Mouse (Mus musculus) neural tube, embryonic 11.5 days (tissue): ENCODE results near the gene Lpp. TPM values are rescaled to one million over a fixed set of nuclear protein-coding genes. Genes with fewer than 3 reads are reported as not detected.

ENCODE experiments used
- ATAC-seq: fragments of 200-750 bp; cut with Nextera tagmentation; 2 replicates; pipeline ENCODE4 v1.8.0; 2017; ENCODE audit warnings: moderate number of reproducible peaks, mild to moderate bottlenecking, moderate TSS enrichment, moderate library complexity; ENCODE audit not compliant: insufficient read depth, low FRiP score, low TSS enrichment
- DNase-seq: peaks from one replicate; pipeline ENCODE4 v3.0.0-alpha.2; 2015; ENCODE audit warnings: low spot score
- H3K27ac ChIP-seq: fragments of 300-500 bp; sonication (generic); 2 replicates; pipeline ENCODE4 v1.5.1; 2014; ENCODE audit warnings: low read depth, mild to moderate bottlenecking, low read length
- H3K27me3 ChIP-seq: fragments of 300-500 bp; sonication (generic); 2 replicates; pipeline ENCODE4 v1.6.1; 2014; ENCODE audit warnings: mild to moderate bottlenecking, low read length, mixed read lengths; ENCODE audit not compliant: control insufficient read depth, insufficient read depth
- H3K36me3 ChIP-seq: fragments of 300-500 bp; sonication (generic); 2 replicates; pipeline ENCODE4 v1.6.1; 2014; ENCODE audit warnings: mild to moderate bottlenecking, low read length, moderate library complexity, mixed read lengths; ENCODE audit not compliant: control insufficient read depth, insufficient read depth
- H3K4me1 ChIP-seq: fragments of 300-500 bp; sonication (generic); 2 replicates; pipeline ENCODE4 v1.6.1; 2014; ENCODE audit warnings: low read length, mixed read lengths; ENCODE audit not compliant: control insufficient read depth, insufficient read depth
- H3K4me2 ChIP-seq: fragments of 300-500 bp; sonication (generic); 2 replicates; pipeline ENCODE4 v1.6.1; 2014; ENCODE audit warnings: low read depth, mild to moderate bottlenecking, moderate library complexity
- H3K4me3 ChIP-seq: fragments of 300-500 bp; sonication (generic); 2 replicates; pipeline ENCODE4 v1.5.1; 2014; ENCODE audit warnings: low read depth, low read length
- H3K9ac ChIP-seq: fragments of 300-500 bp; sonication (generic); 2 replicates; pipeline ENCODE4 v1.6.1; 2014; ENCODE audit warnings: mild to moderate bottlenecking, low read length
- H3K9me3 ChIP-seq: fragments of 300-500 bp; sonication (generic); 2 replicates; pipeline ENCODE4 v1.6.1; 2016; ENCODE audit warnings: low read length; ENCODE audit not compliant: control insufficient read depth
- WGBS: fragments of 180-500 bp; shearing (Covaris S2); extraction: QIAGEN DNeasy Blood & Tissue Kit; methylation state at CpG from one replicate; pipeline ENCODE4 v1.1.7; 2014; 5-methylcytosine and 5-hydroxymethylcytosine counted together
- polyA plus RNA-seq: library from polyadenylated mRNA; unstranded; fragments of >200 nt; fragmentation: Nextera tagmentation; extraction: Ambion mirVana; gene quantifications from 2 replicates; pipeline ENCODE4 v1.2.1, GENCODE M21; 2014

Lpp gene
- polyA plus RNA-seq, 1 experiment from 2014 or later, result 21.7 TPM

DNA sequence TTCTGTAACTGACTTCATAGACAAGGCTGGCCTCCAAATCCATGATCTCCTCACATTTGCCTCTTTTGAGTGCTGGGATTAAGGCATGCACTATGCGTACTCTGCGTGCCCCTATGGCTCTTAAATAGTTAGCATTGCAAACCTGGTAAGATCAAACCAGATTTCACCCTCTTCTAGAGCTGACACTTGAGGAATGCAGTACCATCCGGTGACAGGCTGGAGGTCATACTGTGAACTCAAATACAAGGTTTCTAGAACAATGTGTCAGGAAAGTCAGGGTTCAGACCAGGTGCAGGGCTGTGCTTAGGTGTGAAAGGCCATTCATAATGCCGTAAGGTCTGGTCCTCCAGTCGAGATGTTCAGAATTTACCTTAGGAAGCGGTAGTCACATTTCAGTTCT is 18.0 kb downstream of the Lpp start:
- Histone ChIP-seq H3K4me2 (no peak overlapping the region), H3K4me1 (no peaks in the 10 kb centered on the region), H3K36me3 (no peaks in the 10 kb centered on the region), H3K9me3 (no peaks in the 10 kb centered on the region), H3K27ac (no peak overlapping the region), H3K27me3 (no peaks in the 10 kb centered on the region), H3K9ac (no peak overlapping the region), H3K4me3 (no peak overlapping the region)
- ATAC-seq (no peak), DNase-seq (no peak)
- WGBS, result 93% methylated on average over 6 of the region's 6 CpGs

DNA sequence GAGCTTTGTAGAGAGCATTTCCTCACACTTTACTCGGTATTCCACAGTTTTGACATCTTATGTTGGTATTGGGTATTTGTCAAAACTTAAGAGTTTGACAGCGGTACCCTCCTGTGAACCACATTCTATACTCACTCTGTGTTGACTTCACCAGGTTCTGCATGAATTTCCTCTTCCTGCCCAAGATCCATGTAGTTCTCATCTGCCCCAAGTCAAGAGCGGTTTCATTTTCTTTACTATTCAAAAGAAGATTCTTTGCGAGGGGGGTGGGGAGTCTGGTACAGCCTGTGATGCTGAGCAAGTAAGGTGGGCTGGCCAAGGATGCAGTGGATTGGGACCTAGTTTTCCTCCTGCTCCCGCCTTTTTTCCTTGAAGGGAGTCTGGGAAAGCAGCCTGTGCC is 18.9 kb downstream of the Lpp start:
- Histone ChIP-seq H3K4me3 (no peak overlapping the region), H3K9me3 (no peaks in the 10 kb centered on the region), H3K27ac (no peak overlapping the region), H3K27me3 (no peaks in the 10 kb centered on the region), H3K4me1 (no peaks in the 10 kb centered on the region), H3K36me3 (no peaks in the 10 kb centered on the region), H3K4me2 (no peak overlapping the region), H3K9ac (no peak overlapping the region)
- DNase-seq (no peak), ATAC-seq (no peak)
- 93% methylated on average over 5 of the region's 5 CpGs for WGBS

DNA sequence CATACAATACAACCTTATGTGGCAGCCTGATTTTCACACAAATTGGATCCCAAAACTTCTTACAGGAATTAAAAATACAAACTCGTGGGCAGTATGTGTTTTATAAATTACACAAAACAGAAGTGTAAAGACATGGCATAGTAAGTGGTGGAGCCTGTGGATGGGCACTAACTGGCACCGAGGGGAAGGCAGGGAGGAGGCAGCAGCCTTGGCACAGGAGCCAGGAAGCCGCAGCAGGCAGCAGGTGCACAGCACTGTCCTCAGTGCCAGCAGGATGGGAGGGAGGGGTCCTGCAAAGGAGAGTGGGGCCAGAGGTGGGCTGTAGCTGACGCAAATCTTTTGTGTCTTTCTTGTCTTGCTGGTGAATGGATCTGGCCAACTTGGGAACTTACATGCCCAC is 19.8 kb downstream of the Lpp start:
- H3K4me2 ChIP-seq, result no peak overlapping the region
- H3K36me3 ChIP-seq, result no peaks in the 10 kb centered on the region
- H3K9ac ChIP-seq, result no peak overlapping the region
- H3K27me3 ChIP-seq, result no peaks in the 10 kb centered on the region
- WGBS, result 89% methylated on average over 4 of the region's 4 CpGs
- no peaks in the 10 kb centered on the region for H3K9me3 ChIP-seq
- no peak overlapping the region for H3K27ac ChIP-seq
- no peaks in the 10 kb centered on the region for H3K4me1 ChIP-seq
- H3K4me3 ChIP-seq, result no peak overlapping the region
- no peak for DNase-seq
- ATAC-seq, result no peak

DNA sequence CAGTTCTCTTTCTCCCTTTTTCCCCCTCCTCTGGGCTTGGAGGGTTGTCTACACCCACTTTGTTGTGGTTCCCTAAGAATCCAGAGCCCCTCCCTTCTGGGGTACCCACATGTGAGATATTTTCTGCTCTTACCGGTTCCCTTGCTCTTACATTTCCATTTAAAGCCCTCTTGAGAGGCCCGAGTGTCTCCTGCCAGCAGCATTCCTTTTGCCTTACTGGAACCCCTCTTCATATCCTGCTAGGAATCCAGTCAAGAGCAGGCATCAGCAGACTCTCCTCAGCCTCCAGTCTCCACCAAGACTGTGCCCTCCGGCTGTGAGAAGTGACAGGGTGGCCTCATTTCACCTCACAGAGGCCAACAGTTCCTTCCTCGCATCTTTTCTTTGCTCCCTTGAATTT is 24.7 kb downstream of the Lpp start:
- Histone ChIP-seq H3K4me1 (no peaks in the 10 kb centered on the region), H3K27ac (no peak overlapping the region), H3K36me3 (no peaks in the 10 kb centered on the region), H3K4me3 (no peak overlapping the region), H3K4me2 (no peak overlapping the region), H3K9ac (no peak overlapping the region), H3K9me3 (no peaks in the 10 kb centered on the region), H3K27me3 (no peaks in the 10 kb centered on the region)
- no peak for ATAC-seq
- WGBS, result 76% methylated on average over 4 of the region's 4 CpGs
- DNase-seq, result no peak

DNA sequence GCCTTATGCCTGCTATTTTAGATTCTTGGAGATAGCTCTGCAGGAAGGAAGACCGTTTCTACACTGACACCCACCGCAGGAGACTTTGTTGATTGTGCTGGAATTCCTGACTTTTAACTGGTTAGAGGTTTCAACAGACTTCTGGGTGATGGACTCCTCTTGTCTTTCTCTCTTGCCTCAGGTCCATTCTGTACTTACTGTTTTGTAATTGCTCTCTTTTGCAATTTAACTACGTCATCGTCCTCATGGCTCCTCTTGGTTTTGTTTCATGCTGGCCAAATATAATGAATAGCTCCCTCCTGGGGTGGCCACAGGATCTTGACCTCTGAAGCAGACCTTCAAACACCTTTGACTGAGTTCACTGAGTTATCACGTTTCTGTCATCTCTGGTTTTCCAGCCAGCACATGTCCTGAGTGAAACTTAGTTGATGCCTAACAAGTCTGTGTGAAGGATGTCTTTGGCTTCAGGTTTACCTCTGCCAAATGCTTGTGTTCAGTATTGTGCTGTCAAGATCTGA is 27.4 kb downstream of the Lpp start:
- no peak overlapping the region for H3K4me2 ChIP-seq
- no peak overlapping the region for H3K9ac ChIP-seq
- ATAC-seq, result no peak
- no peak overlapping the region for H3K4me3 ChIP-seq
- H3K9me3 ChIP-seq, result no peaks in the 10 kb centered on the region
- no peaks in the 10 kb centered on the region for H3K27me3 ChIP-seq
- 64% methylated on average over 5 of the region's 5 CpGs for WGBS
- H3K4me1 ChIP-seq, result no peaks in the 10 kb centered on the region
- DNase-seq, result no peak
- H3K36me3 ChIP-seq, result no peaks in the 10 kb centered on the region
- no peak overlapping the region for H3K27ac ChIP-seq

DNA sequence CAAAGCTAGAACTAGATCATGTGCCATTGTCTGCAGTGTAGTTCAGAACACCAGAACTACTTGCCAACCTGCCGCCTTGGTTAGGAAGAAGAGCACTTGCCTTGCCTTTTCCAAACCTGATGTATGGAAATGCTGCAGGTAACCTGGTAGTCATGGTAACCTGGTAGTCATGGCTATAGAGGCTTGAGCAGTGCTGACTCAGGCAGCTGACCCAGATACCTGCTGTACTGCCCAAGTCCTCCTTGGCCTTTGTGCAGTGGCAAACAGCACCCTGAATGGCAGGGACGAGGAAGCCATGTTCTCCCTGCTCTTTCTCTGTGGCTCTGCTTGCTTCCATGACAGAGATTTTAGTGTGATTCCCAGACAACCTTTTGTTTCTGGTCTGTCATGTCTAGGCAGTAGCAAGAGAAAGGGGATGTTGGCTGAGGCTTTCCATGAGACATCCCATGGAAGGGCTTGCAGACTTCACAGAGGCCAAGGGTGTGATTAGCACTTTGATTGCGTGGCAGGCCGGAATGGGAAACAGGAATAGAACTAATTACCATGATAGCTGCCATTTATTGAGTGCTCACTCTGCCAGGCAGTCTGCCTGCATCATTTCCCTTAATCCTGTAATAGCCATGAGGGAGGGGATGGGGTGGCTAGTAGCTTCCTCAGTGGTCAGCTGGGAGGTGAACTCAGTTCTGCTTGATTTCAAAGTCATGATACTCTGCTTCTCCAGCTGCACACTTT is 28.5 kb downstream of the Lpp start:
- Histone ChIP-seq H3K36me3 (no peaks in the 10 kb centered on the region), H3K9ac (no peak overlapping the region), H3K4me3 (no peak overlapping the region), H3K9me3 (no peaks in the 10 kb centered on the region), H3K4me2 (no peak overlapping the region), H3K4me1 (no peaks in the 10 kb centered on the region), H3K27me3 (no peaks in the 10 kb centered on the region), H3K27ac (no peak overlapping the region)
- ATAC-seq, result no peak
- WGBS, result 78% methylated on average over 4 of the region's 4 CpGs
- DNase-seq, result no peak

DNA sequence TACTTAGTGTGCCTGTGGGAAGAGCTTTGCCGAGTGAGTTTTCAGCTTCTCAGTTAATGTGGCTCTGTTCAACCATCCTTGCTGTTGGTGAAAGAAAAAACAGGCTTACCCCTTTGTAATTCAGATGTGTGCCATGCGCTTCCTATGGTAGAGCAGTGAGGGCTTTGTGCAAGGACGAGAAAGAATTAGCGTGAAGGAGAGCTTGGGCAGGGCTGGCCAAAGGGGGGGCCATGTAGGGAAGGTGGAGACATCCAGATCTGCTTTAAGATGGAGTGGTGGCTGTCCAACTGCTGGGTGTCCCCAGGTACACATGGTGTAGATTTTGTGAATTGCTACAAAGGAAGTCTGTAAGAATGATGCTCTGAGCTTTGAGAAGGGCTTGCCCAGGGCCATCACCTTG is 29.9 kb downstream of the Lpp start:
- Histone ChIP-seq H3K27ac (no peak overlapping the region), H3K4me2 (no peak overlapping the region), H3K9me3 (no peaks in the 10 kb centered on the region), H3K4me3 (no peak overlapping the region), H3K9ac (no peak overlapping the region), H3K4me1 (no peaks in the 10 kb centered on the region), H3K36me3 (no peaks in the 10 kb centered on the region), H3K27me3 (no peaks in the 10 kb centered on the region)
- DNase-seq (no peak), ATAC-seq (peak; percentile 38; the same call in 1 of the 2 replicates)
- 55% methylated on average over 4 of the region's 4 CpGs for WGBS

DNA sequence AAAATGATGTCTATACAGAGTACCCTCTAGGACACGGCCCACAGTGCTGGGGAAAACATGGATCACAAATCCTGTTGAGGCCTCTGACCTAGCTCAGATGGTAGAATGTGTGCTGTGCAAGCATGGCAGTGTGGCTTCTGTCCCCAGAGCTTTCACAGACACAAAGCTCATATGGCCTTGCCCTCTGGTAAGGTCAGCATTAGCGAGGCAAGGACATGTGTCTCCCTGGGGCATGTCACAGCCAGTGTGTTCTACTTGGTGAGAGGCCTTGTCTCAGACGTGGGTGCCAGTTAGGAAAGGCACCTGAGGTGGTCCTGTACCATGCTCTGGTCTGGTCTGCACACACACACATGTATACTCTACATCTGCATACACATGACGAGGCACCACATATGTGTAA is 30.4 kb downstream of the Lpp start:
- Histone ChIP-seq H3K9ac (no peak overlapping the region), H3K4me2 (no peak overlapping the region), H3K4me3 (no peak overlapping the region), H3K27me3 (no peaks in the 10 kb centered on the region), H3K27ac (no peak overlapping the region), H3K9me3 (no peaks in the 10 kb centered on the region), H3K4me1 (no peaks in the 10 kb centered on the region), H3K36me3 (no peaks in the 10 kb centered on the region)
- DNase-seq, result no peak
- 78% methylated on average over 4 of the region's 4 CpGs for whole genome bisulfite sequencing
- ATAC-seq, result no peak

DNA sequence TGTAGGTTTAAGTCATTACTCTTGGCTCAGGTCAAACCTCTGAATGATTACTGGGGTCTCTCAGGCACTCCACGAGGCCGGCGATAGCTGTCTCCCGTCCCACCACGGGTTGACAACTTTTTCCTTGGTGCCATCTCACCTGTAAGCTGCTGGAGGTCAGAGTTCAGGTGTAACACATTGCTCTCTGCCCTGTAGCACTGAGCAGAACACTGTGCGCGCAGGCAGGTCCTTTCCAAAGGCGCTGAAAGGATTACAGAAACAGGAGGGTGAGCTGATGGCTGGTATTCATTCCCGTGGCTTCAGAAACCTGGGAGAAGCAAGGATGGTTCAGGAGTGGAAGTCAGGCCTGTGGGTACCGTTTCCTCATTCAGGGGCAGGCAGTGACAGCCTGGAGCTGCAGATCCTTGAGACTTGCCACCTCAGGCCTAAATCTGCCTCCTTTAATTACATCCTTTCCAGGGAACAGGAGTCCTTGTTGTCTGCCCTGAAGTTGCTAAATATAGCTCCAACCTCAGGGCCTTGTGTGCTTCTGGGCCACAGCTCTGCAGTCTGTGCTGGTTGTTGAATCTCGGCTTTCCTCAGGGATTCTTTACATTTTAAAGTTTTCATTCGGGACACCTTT is 31.2 kb downstream of the Lpp start:
- Histone ChIP-seq H3K36me3 (no peaks in the 10 kb centered on the region), H3K9ac (no peak overlapping the region), H3K4me1 (no peaks in the 10 kb centered on the region), H3K4me3 (no peak overlapping the region), H3K27ac (no peak overlapping the region), H3K4me2 (no peak overlapping the region), H3K9me3 (no peaks in the 10 kb centered on the region), H3K27me3 (no peaks in the 10 kb centered on the region)
- WGBS, result 81% methylated on average over 12 of the region's 12 CpGs
- DNase-seq (no peak), ATAC-seq (no peak)
